Mouse (Mus musculus) embryo, embryonic 10.5 days (tissue): ENCODE results near the gene 1110051M20Rik.

Source experiments
- DNase-seq: peaks from one replicate; pipeline ENCODE4 v3.0.0-alpha.2; 2015; ENCODE audit warnings: low spot score

1110051M20Rik gene

GRCm38 (mm10) chr2:91413811-91414210 is 30.7 kb downstream of the 1110051M20Rik start:
- no peak for DNase-seq

GRCm38 (mm10) chr2:91412361-91412760 is 32.1 kb downstream of the 1110051M20Rik start:
- DNase-seq = peak; percentile 58

- no peak for DNase-seq
These were observed 33.0 kb downstream of the 1110051M20Rik start for GRCm38 (mm10) chr2:91411473-91411872.

- DNase-seq = no peak
These were observed 36.5 kb downstream of the 1110051M20Rik start for GRCm38 (mm10) chr2:91408031-91408430.

GRCm38 (mm10) chr2:91405071-91405470 is 39.4 kb downstream of the 1110051M20Rik start:
- DNase-seq = no peak

- DNase-seq = peak; percentile 32
These were observed 44.8 kb downstream of the 1110051M20Rik start for GRCm38 (mm10) chr2:91399727-91400126.

- no peak for DNase-seq
These were observed 45.3 kb downstream of the 1110051M20Rik start for GRCm38 (mm10) chr2:91399168-91399567.

GRCm38 (mm10) chr2:91394078-91394477 is 50.4 kb downstream of the 1110051M20Rik start:
- DNase-seq = no peak

- DNase-seq = no peak
These were observed 55.8 kb downstream of the 1110051M20Rik start for GRCm38 (mm10) chr2:91388738-91389137.

GRCm38 (mm10) chr2:91388281-91388680 is 56.2 kb downstream of the 1110051M20Rik start:
- no peak for DNase-seq

GRCm38 (mm10) chr2:91387287-91387958 is 57.1 kb downstream of the 1110051M20Rik start:
- no peak for DNase-seq

GRCm38 (mm10) chr2:91386547-91387286 is 57.8 kb downstream of the 1110051M20Rik start:
- DNase-seq = no peak

- DNase-seq = no peak
These were observed 61.2 kb downstream of the 1110051M20Rik start for GRCm38 (mm10) chr2:91383294-91383693.

- DNase-seq = peak; percentile 34
These were observed 67.5 kb downstream of the 1110051M20Rik start for GRCm38 (mm10) chr2:91377038-91377437.

- DNase-seq = no peak
These were observed 74.2 kb downstream of the 1110051M20Rik start for GRCm38 (mm10) chr2:91370314-91370713.

- DNase-seq = no peak
These were observed 81.2 kb downstream of the 1110051M20Rik start for GRCm38 (mm10) chr2:91363272-91363671.

GRCm38 (mm10) chr2:91361068-91361528 is 83.4 kb downstream of the 1110051M20Rik start:
- DNase-seq = no peak

GRCm38 (mm10) chr2:91355767-91356166 is 88.7 kb downstream of the 1110051M20Rik start:
- DNase-seq = no peak

GRCm38 (mm10) chr2:91354727-91355403 is 89.6 kb downstream of the 1110051M20Rik start:
- DNase-seq = no peak

GRCm38 (mm10) chr2:91353854-91354253 is 90.7 kb downstream of the 1110051M20Rik start:
- no peak for DNase-seq

- no peak for DNase-seq
These were observed 92.7 kb downstream of the 1110051M20Rik start for GRCm38 (mm10) chr2:91351841-91352240.

- DNase-seq = no peak
These were observed 94.5 kb downstream of the 1110051M20Rik start for GRCm38 (mm10) chr2:91349974-91350457.

GRCm38 (mm10) chr2:91348936-91349335 is 95.6 kb downstream of the 1110051M20Rik start:
- no peak for DNase-seq
